Mouse (Mus musculus): ENCODE data around the gene Zmat5.

- TF ChIP-seq CTCF (IDR thresholded peaks at IDR 0.05; ENCODE audit: extremely low read depth, insufficient read depth, insufficient read length, insufficient replicate concordance): no peak
- no peak for TF ChIP-seq POLR2A (IDR thresholded peaks at IDR 0.05; ENCODE audit: low read depth, low read length)
Observed at GRCm38 (mm10) chr11:4756984-4757788, 52.7 kb downstream of the Zmat5 start.
